Mouse (Mus musculus): ENCODE data around the gene Tmem200c.

The Tmem200c gene

GRCm38 (mm10) chr17:68826323-68826722, at the start of gene Tmem200c:
Gene Tmem200c, plus strand, starts transcription at chr17:68826623.
- no peak for DNase-seq (ENCODE audit: extremely low read depth, low read depth, low spot score)

GRCm38 (mm10) chr17:68793741-68794140, 32.7 kb upstream of the Tmem200c start:
- DNase-seq (ENCODE audit: extremely low read depth, low read depth, low spot score), result no peak

- DNase-seq (ENCODE audit: extremely low read depth, low read depth, low spot score), result no peak
These were observed 10.2 kb downstream of the Tmem200c start for GRCm38 (mm10) chr17:68836655-68837012.

GRCm38 (mm10) chr17:68837013-68837858, 10.8 kb downstream of the Tmem200c start:
- no peak for DNase-seq (ENCODE audit: extremely low read depth, low read depth, low spot score)

- DNase-seq (ENCODE audit: extremely low read depth, low read depth, low spot score), result no peak
These were observed 11.4 kb downstream of the Tmem200c start for GRCm38 (mm10) chr17:68837859-68838194.

- DNase-seq (ENCODE audit: extremely low read depth, low read depth, low spot score), result no peak
These were observed 13.6 kb downstream of the Tmem200c start for GRCm38 (mm10) chr17:68839888-68840571.

GRCm38 (mm10) chr17:68840572-68840939, 14.1 kb downstream of the Tmem200c start:
- DNase-seq (ENCODE audit: extremely low read depth, low read depth, low spot score), result no peak

GRCm38 (mm10) chr17:68841097-68841891, 14.9 kb downstream of the Tmem200c start:
- no peak for DNase-seq (ENCODE audit: extremely low read depth, low read depth, low spot score)

GRCm38 (mm10) chr17:68841892-68842252, 15.4 kb downstream of the Tmem200c start:
- no peak for DNase-seq (ENCODE audit: extremely low read depth, low read depth, low spot score)

GRCm38 (mm10) chr17:68845931-68846330, 19.5 kb downstream of the Tmem200c start:
- peak; percentile 40 for DNase-seq (ENCODE audit: extremely low read depth, low read depth, low spot score)

- no peak for DNase-seq (ENCODE audit: extremely low read depth, low read depth, low spot score)
These were observed 22.3 kb downstream of the Tmem200c start for GRCm38 (mm10) chr17:68848739-68849138.

- peak; percentile 74 for DNase-seq (ENCODE audit: extremely low read depth, low read depth, low spot score)
These were observed 25.9 kb downstream of the Tmem200c start for GRCm38 (mm10) chr17:68852171-68852966.

GRCm38 (mm10) chr17:68864175-68864574, 37.8 kb downstream of the Tmem200c start:
- DNase-seq (ENCODE audit: extremely low read depth, low read depth, low spot score), result no peak

GRCm38 (mm10) chr17:68868439-68868838, 42.0 kb downstream of the Tmem200c start:
- DNase-seq (ENCODE audit: extremely low read depth, low read depth, low spot score), result no peak

- no peak for DNase-seq (ENCODE audit: extremely low read depth, low read depth, low spot score)
These were observed 47.6 kb downstream of the Tmem200c start for GRCm38 (mm10) chr17:68874021-68874420.

GRCm38 (mm10) chr17:68875251-68875650, 48.8 kb downstream of the Tmem200c start:
- no peak for DNase-seq (ENCODE audit: extremely low read depth, low read depth, low spot score)

- DNase-seq (ENCODE audit: extremely low read depth, low read depth, low spot score), result no peak
These were observed 49.6 kb downstream of the Tmem200c start for GRCm38 (mm10) chr17:68875917-68876495.

GRCm38 (mm10) chr17:68881725-68882524, 55.5 kb downstream of the Tmem200c start:
- no peak for DNase-seq (ENCODE audit: extremely low read depth, low read depth, low spot score)

- no peak for DNase-seq (ENCODE audit: extremely low read depth, low read depth, low spot score)
These were observed 57.2 kb downstream of the Tmem200c start for GRCm38 (mm10) chr17:68883474-68884083.

Measured in fat pad, adult 2 months (tissue).